Mouse (Mus musculus): ENCODE measurements around the gene Fbxo22. TPM values are rescaled to one million over a fixed set of nuclear protein-coding genes. Genes with fewer than 3 reads are reported as not detected.

Gene Fbxo22
- total and polyA plus RNA-seq, 3 experiments, result 25.7 to 28.4 TPM; not detected in 1

- no peak overlapping the region for H3K9ac ChIP-seq (ENCODE audit: control insufficient read depth, low read depth, low read length, poor library complexity, severe bottlenecking)
- no peak overlapping the region for H3K27ac ChIP-seq (ENCODE audit: control insufficient read depth, low read depth, low read length)
- peaks cover 7 to 9% of the 10 kb centered on the region in 2 experiments for H3K4me1 ChIP-seq (ENCODE audit: control insufficient read depth in 1 of 2, insufficient read depth in 2 of 2, low read length in 2 of 2)
- DNase-seq (ENCODE audit: low read depth, low spot score), result no peak
- no peak for TF ChIP-seq GABPA (IDR thresholded peaks at IDR 0.05; ENCODE audit: low read depth, low read length)
- TF ChIP-seq JUND (IDR thresholded peaks at IDR 0.05; ENCODE audit: low read depth, low read length), result no peak
- no peak for TF ChIP-seq ZC3H11A (IDR thresholded peaks at IDR 0.05; ENCODE audit: low read depth, low read length)
- no peak for TF ChIP-seq POLR2A (IDR thresholded peaks at IDR 0.05; ENCODE audit: control insufficient read depth in 1 of 2, insufficient read depth in 1 of 2, low read depth in 1 of 2, low read length in 2 of 2, poor library complexity in 1 of 2)
- TF ChIP-seq EP300 (IDR thresholded peaks at IDR 0.05; ENCODE audit: low read depth in 1 of 2, low read length in 2 of 2), result no peak
- TF ChIP-seq MEF2A (IDR thresholded peaks at IDR 0.05; ENCODE audit: extremely low read depth, insufficient replicate concordance, low read depth, low read length, poor library complexity, severe bottlenecking), result no peak
- no peak overlapping the region for H3K4me3 ChIP-seq (ENCODE audit: control insufficient read depth in 1 of 2, insufficient read depth in 1 of 2, low read depth in 2 of 2, low read length in 2 of 2)
- no peaks in the 10 kb centered on the region for H3K9me3 ChIP-seq (replicated peaks; ENCODE audit: insufficient read depth, low read length)
- no peaks in the 10 kb centered on the region for H3K27me3 ChIP-seq (ENCODE audit: control insufficient read depth in 1 of 2, insufficient read depth in 2 of 2, low read length in 2 of 2)
- H3K79me2 ChIP-seq (ENCODE audit: control insufficient read depth, insufficient read depth, low read length, poor library complexity), result peaks cover 12% of the 10 kb centered on the region
- peaks cover 17 to 25% of the 10 kb centered on the region in 2 experiments for H3K36me3 ChIP-seq (ENCODE audit: control insufficient read depth in 1 of 2, insufficient read depth in 2 of 2, low read length in 2 of 2)
Observed at GRCm38 (mm10) chr9:55213396-55213795, 4.7 kb downstream of the Fbxo22 start.

- Histone ChIP-seq H3K4me1 (ENCODE audit: control insufficient read depth in 1 of 2, insufficient read depth in 2 of 2, low read length in 2 of 2) (peaks cover 4 to 7% of the 10 kb centered on the region in 2 experiments; a peak in 3 of 4 replicates), H3K36me3 (ENCODE audit: control insufficient read depth in 1 of 2, insufficient read depth in 2 of 2, low read length in 2 of 2) (peaks cover 11 to 25% of the 10 kb centered on the region in 2 experiments), H3K9me3 (replicated peaks; ENCODE audit: insufficient read depth, low read length) (no peaks in the 10 kb centered on the region), H3K79me2 (ENCODE audit: control insufficient read depth, insufficient read depth, low read length, poor library complexity) (0 out of 2 replicates have a peak, but pooled peaks cover 1% of the 10 kb centered on the region), H3K4me3 (ENCODE audit: control insufficient read depth in 1 of 2, insufficient read depth in 1 of 2, low read depth in 2 of 2, low read length in 2 of 2) (no peak overlapping the region), H3K27ac (ENCODE audit: control insufficient read depth, low read depth, low read length) (no peak overlapping the region), H3K27me3 (ENCODE audit: control insufficient read depth in 1 of 2, insufficient read depth in 2 of 2, low read length in 2 of 2) (no peaks in the 10 kb centered on the region), H3K9ac (ENCODE audit: control insufficient read depth, low read depth, low read length, poor library complexity, severe bottlenecking) (no peak overlapping the region)
- TF ChIP-seq CHD1 (IDR thresholded peaks at IDR 0.05; ENCODE audit: low read depth, low read length) (no peak), ZNF384 (IDR thresholded peaks at IDR 0.05; ENCODE audit: low read depth, low read length) (no peak), NRF1 (IDR thresholded peaks at IDR 0.05; ENCODE audit: insufficient read depth, low read depth, low read length, poor library complexity, severe bottlenecking) (no peak), E2F4 (IDR thresholded peaks at IDR 0.05; ENCODE audit: borderline replicate concordance, low read depth, low read length) (no peak), ZKSCAN1 (IDR thresholded peaks at IDR 0.05; ENCODE audit: low read depth, low read length) (no peak), GABPA (IDR thresholded peaks at IDR 0.05; ENCODE audit: low read depth, low read length) (no peak), MXI1 (IDR thresholded peaks at IDR 0.05; ENCODE audit: low read depth, low read length) (no peak), SMC3 (IDR thresholded peaks at IDR 0.05; ENCODE audit: low read depth, low read length) (no peak)
- DNase-seq (ENCODE audit: low read depth, low spot score), result no peak
Observed at GRCm38 (mm10) chr9:55215056-55215455, 6.3 kb downstream of the Fbxo22 start.

- peaks cover 3% of the 10 kb centered on the region in 2 experiments; a peak in 2 of 4 replicates for H3K4me1 ChIP-seq (ENCODE audit: control insufficient read depth in 1 of 2, insufficient read depth in 2 of 2, low read length in 2 of 2)
- H3K9me3 ChIP-seq (replicated peaks; ENCODE audit: insufficient read depth, low read length), result no peaks in the 10 kb centered on the region
- no peaks in the 10 kb centered on the region for H3K27me3 ChIP-seq (ENCODE audit: control insufficient read depth in 1 of 2, insufficient read depth in 2 of 2, low read length in 2 of 2)
- H3K79me2 ChIP-seq (ENCODE audit: control insufficient read depth, insufficient read depth, low read length, poor library complexity), result no peaks in the 10 kb centered on the region
- H3K4me3 ChIP-seq (ENCODE audit: control insufficient read depth in 1 of 2, insufficient read depth in 1 of 2, low read depth in 2 of 2, low read length in 2 of 2), result no peak overlapping the region
- no peak for DNase-seq (ENCODE audit: low read depth, low spot score)
- H3K9ac ChIP-seq (ENCODE audit: control insufficient read depth, low read depth, low read length, poor library complexity, severe bottlenecking), result no peak overlapping the region
- H3K27ac ChIP-seq (ENCODE audit: control insufficient read depth, low read depth, low read length), result no peak overlapping the region
- peaks cover 5 to 25% of the 10 kb centered on the region in 2 experiments for H3K36me3 ChIP-seq (ENCODE audit: control insufficient read depth in 1 of 2, insufficient read depth in 2 of 2, low read length in 2 of 2)
- TF ChIP-seq CHD1 (IDR thresholded peaks at IDR 0.05; ENCODE audit: low read depth, low read length) (no peak), MAFK (IDR thresholded peaks at IDR 0.05; ENCODE audit: borderline replicate concordance, low read depth, low read length) (no peak), GABPA (IDR thresholded peaks at IDR 0.05; ENCODE audit: low read depth, low read length) (no peak), MYB (IDR thresholded peaks at IDR 0.05; ENCODE audit: low read depth, low read length) (no peak)
Observed at GRCm38 (mm10) chr9:55215648-55216047, 6.9 kb downstream of the Fbxo22 start.

Data from MEL (cell line).